8 mouse cellular contexts compared by ENCODE assay signal in the genomic region with DNA sequence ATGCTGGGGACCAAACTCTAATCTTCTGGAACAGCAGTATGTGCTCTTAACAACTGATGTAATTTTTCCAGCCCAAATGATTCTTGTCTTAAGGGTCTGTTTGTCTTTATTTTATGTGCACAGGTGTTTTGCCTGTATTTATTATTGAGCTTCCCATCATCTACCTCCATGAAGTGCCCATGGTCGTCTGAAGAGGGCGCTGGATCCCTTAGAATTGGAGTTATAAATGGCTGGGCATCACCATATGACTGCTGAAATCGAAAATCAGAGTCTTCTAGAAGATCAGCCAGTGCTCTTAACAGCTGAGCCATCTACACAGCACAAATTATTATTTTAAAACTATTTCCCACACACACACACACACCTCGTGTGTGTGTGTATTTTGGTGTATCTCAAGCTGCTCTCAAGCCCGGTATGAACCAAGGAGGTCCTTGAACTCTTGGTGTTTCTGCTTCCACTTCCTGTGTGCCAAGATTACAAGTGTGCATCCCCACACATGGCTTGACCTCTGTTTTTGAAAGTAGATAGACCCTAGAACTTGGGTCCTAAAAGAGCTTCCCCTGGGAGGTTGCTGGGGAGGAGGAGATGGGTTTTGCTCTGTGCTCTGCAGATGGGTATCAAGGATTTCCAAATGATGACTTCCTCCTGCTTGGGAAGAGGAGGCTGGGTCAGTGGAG. TPM values are rescaled to one million over a fixed set of nuclear protein-coding genes. Genes with fewer than 3 reads are reported as not detected.
A peak's percentile ranks its signal among the peaks of the same experiment; 100 is the strongest.
DNase-seq lines count a peak whose midpoint lies in the region; ATAC-seq and TF ChIP-seq lines count a peak whose summit lies in the region.

No protein-coding gene starts in this region.

- peaks cover 19% of the 10 kb centered on the region for H3K27me3 ChIP-seq in heart, embryonic 10.5 days (ENCODE audit: insufficient read depth, poor library complexity, severe bottlenecking)
- H3K27me3 ChIP-seq in kidney, embryonic 15.5 days: peaks cover 17% of the 10 kb centered on the region

- no peak for TF ChIP-seq POLR2A in cortical plate, adult 2 months (IDR thresholded peaks at IDR 0.05; ENCODE audit: extremely low read depth, insufficient read depth, low read length)

- peaks cover 3% of the 10 kb centered on the region; the same call in 1 of the 2 replicates for H3K9me3 ChIP-seq in heart, embryonic 10.5 days
- 0 out of 2 replicates have a peak, but pooled peaks cover 4% of the 10 kb centered on the region for H3K9me3 ChIP-seq in kidney, embryonic 15.5 days (replicated peaks)

- TF ChIP-seq CTCF in gastrocnemius, adult 2 months (IDR thresholded peaks at IDR 0.05): peak; percentile 62
- TF ChIP-seq CTCF in cortical plate, adult 2 months (IDR thresholded peaks at IDR 0.05; ENCODE audit: extremely low read depth, insufficient read depth, low read length): peak; percentile 67

- H3K27ac ChIP-seq in gastrocnemius, adult 2 months: no peak overlapping the region
- no peak overlapping the region for H3K27ac ChIP-seq in cortical plate, adult 2 months (ENCODE audit: insufficient read depth, low read length)
- no peak overlapping the region for H3K27ac ChIP-seq in heart, embryonic 10.5 days
- no peak overlapping the region for H3K27ac ChIP-seq in kidney, embryonic 15.5 days

- no peak overlapping the region for H3K4me3 ChIP-seq in gastrocnemius, adult 2 months
- no peak overlapping the region for H3K4me3 ChIP-seq in cortical plate, adult 2 months (ENCODE audit: insufficient read depth, low read length)
- no peak overlapping the region for H3K4me3 ChIP-seq in heart, embryonic 10.5 days
- H3K4me3 ChIP-seq in kidney, embryonic 15.5 days (replicated peaks): no peak overlapping the region

- no peak for DNase-seq in gastrocnemius, adult 2 months
- DNase-seq in gastrocnemius, adult 8-10 months (ENCODE audit: low spot score in 2 of 2): no peak
- DNase-seq in urinary bladder, postnatal 14 days (ENCODE audit: low spot score): peak; percentile 34
- no peak for DNase-seq in urinary bladder, postnatal 10 days (ENCODE audit: low spot score)
- DNase-seq in retina, embryonic 14.5 days (ENCODE audit: low spot score): peak; percentile 64
- no peak for DNase-seq in heart, embryonic 10.5 days (ENCODE audit: low spot score)

- no peaks in the 10 kb centered on the region for H3K36me3 ChIP-seq in heart, embryonic 10.5 days
- no peaks in the 10 kb centered on the region for H3K36me3 ChIP-seq in kidney, embryonic 15.5 days

- WGBS in heart, embryonic 10.5 days: 23% methylated on average over 5 of the region's 5 CpGs
- WGBS in kidney, embryonic 15.5 days: 30% methylated on average over 5 of the region's 5 CpGs

- no peaks in the 10 kb centered on the region for H3K4me1 ChIP-seq in cortical plate, adult 2 months (ENCODE audit: control insufficient read depth, insufficient read depth, low read length)
- H3K4me1 ChIP-seq in heart, embryonic 10.5 days: peaks cover 10% of the 10 kb centered on the region
- peaks cover 17% of the 10 kb centered on the region for H3K4me1 ChIP-seq in kidney, embryonic 15.5 days

- no peak for ATAC-seq in kidney, embryonic 15.5 days (replicated peaks; ENCODE audit: low FRiP score)

- intact Hi-C loops in gastrocnemius, adult 2 months (cut with DNase I): no loop called here

- no peak overlapping the region for H3K9ac ChIP-seq in kidney, embryonic 15.5 days

- H3K4me2 ChIP-seq in kidney, embryonic 15.5 days: no peak overlapping the region

RNA-seq across cellular contexts. Expression of a gene that starts 5.0 kb away (rescaled TPM):
- total RNA-seq in gastrocnemius, adult 2 months (2021): not detected
- total RNA-seq in gastrocnemius, adult 8-10 months (2022): not detected
- 0.45 and 0.52 TPM in 2 replicates for polyA plus RNA-seq in cortical plate, adult 2 months (2012; rRNA removed)
- polyA plus RNA-seq in heart, embryonic 10.5 days (2016; fragmentation: Nextera tagmentation; extraction: Ambion mirVana): not detected in 2 replicates
- polyA plus RNA-seq in kidney, embryonic 15.5 days (2015; fragmentation: Nextera tagmentation; extraction: Ambion mirVana): 0.13 TPM in 1 of 2 replicates, not detected in the other

RNA-seq across cellular contexts. Expression of a gene that starts 8.9 kb away (rescaled TPM):
- total RNA-seq in gastrocnemius, adult 2 months (2021): 1 to 10 TPM; 6.8 to 7.1 TPM
- 1 to 10 TPM; 3.7 to 6.8 (median 5.6) TPM for total RNA-seq in gastrocnemius, adult 8-10 months (2022)
- 7.8 and 8.5 TPM in 2 replicates for polyA plus RNA-seq in cortical plate, adult 2 months (2012; rRNA removed)
- 5.8 and 7.4 TPM in 2 replicates for polyA plus RNA-seq in heart, embryonic 10.5 days (2016; fragmentation: Nextera tagmentation; extraction: Ambion mirVana)
- 7.5 and 8.1 TPM in 2 replicates for polyA plus RNA-seq in kidney, embryonic 15.5 days (2015; fragmentation: Nextera tagmentation; extraction: Ambion mirVana)

RNA-seq across cellular contexts. Expression of a gene that starts 41.7 kb away (rescaled TPM):
- 100 to 1,000 TPM in 1 of 2 experiments, 10 to 100 TPM in 1; 99.2 to 113 TPM for total RNA-seq in gastrocnemius, adult 2 months (2021)
- 100 to 1,000 TPM; 105 to 140 (median 115) TPM for total RNA-seq in gastrocnemius, adult 8-10 months (2022)
- 436 and 444 TPM in 2 replicates for polyA plus RNA-seq in cortical plate, adult 2 months (2012; rRNA removed)
- polyA plus RNA-seq in heart, embryonic 10.5 days (2016; fragmentation: Nextera tagmentation; extraction: Ambion mirVana): 182 and 196 TPM in 2 replicates
- 178 and 203 TPM in 2 replicates for polyA plus RNA-seq in kidney, embryonic 15.5 days (2015; fragmentation: Nextera tagmentation; extraction: Ambion mirVana)

Comparison
In these comparisons a context has a peak if more than half of its experiments do, and no peak if none do; other contexts are left out.
1. DNase-seq: peak in urinary bladder, postnatal 14 days (single experiment) and retina, embryonic 14.5 days (single experiment); none in gastrocnemius, adult 2 months (single experiment), gastrocnemius, adult 8-10 months (0 of 2), urinary bladder, postnatal 10 days (single experiment) and heart, embryonic 10.5 days (single experiment).